Mouse (Mus musculus): ENCODE data around the gene Ctnna2.

Gene Ctnna2

DNA sequence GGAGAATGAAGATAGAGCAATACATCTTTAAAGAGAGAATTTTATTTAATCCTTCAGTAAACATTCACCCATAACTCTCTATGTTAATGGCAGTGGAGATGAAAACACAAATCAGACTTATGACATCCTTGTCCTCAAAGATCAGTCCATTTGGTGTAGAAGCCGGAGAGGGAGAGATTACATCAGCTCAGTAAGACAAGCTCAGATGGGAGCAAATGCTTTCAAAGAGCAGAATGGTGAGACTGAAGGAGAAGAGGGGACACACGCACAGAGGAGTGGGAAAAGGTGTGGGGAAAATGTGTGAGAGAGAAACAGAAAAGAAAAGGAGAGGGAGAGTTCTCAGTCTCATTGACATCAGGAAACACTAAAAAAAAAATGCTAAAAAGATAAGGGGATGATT lies 144.8 kb downstream of the Ctnna2 start:
- ATAC-seq (ENCODE audit: insufficient number of reproducible peaks, low FRiP score, low TSS enrichment): no peak

DNA sequence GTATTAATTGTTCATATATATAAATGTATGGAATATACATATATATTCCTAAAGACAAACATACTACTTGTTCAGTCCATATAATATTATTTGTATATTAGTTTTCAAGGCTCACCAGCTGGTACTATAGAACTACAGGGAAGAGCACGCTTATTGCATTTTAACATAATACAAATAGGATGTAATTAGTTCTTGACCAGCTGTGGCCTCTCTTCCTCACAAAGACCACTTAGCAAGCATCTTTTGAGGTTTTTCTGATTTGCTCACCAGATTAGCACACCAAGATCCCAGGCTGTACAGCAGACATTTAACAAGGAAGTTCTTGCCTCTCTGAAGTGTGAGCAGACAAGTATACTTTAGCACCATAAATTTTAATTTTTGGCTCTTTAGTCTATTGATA lies 152.0 kb downstream of the Ctnna2 start:
- ATAC-seq (ENCODE audit: insufficient number of reproducible peaks, low FRiP score, low TSS enrichment): no peak

DNA sequence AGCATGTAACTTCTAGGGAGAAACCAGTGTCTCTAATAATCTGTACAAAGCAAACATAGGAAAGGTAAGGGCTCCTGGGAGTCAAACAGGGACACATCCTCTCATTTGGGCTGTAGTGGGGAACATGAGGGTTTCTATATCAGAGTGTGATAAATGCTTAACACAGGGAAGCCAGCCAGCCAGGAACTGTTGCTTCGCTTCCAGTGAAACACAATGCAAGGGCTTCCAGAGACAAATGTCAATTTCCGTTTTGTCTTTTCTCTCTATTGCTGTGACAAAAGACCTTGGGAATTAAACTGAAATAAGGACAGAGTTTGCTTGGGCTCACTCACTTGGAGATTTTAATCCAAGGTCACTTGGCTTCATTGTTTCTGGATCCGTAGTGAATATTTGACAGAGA lies 162.4 kb downstream of the Ctnna2 start:
- ATAC-seq (ENCODE audit: insufficient number of reproducible peaks, low FRiP score, low TSS enrichment): no peak

GRCm38 (mm10) chr6:77811041-77811440 lies 168.5 kb downstream of the Ctnna2 start:
- ATAC-seq (ENCODE audit: insufficient number of reproducible peaks, low FRiP score, low TSS enrichment): no peak

DNA sequence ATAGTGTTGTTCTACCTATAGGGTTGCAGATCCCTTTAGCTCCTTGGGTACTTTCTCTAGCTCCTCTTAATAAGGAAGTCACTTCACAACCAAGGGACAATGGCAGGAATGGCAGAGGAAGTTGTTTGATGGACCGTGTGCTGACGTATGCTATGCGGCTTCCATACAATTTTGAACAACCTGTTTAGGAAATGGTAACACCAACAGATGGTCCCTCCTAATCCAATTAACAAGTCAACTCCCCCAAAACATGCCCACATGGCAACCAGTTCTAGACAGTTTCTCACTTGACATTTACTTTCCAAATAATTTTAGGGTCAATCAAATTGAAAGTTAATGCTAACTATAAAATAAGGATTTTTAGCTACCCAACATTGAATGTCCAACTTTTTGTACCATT lies 176.9 kb downstream of the Ctnna2 start:
- ATAC-seq (ENCODE audit: insufficient number of reproducible peaks, low FRiP score, low TSS enrichment): no peak

DNA sequence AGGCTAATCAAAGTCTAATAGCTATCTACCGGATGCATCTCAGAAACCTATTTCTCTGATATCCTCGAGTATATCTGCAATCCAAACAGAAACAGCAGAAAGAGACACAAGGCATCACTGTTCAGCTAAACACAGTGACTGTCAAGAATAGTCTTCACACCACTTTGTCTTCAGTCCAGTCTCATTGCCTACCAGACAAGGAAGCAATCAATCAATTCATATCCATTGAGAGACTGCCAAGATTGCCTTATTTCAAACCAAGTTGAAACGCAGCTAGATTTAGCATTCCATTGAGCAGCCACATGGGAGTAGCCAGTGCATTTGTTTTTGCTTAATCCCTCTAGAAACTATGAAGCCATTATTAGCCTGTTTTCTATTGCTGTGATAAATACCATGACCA lies 196.2 kb downstream of the Ctnna2 start:
- no peak for ATAC-seq (ENCODE audit: insufficient number of reproducible peaks, low FRiP score, low TSS enrichment)

DNA sequence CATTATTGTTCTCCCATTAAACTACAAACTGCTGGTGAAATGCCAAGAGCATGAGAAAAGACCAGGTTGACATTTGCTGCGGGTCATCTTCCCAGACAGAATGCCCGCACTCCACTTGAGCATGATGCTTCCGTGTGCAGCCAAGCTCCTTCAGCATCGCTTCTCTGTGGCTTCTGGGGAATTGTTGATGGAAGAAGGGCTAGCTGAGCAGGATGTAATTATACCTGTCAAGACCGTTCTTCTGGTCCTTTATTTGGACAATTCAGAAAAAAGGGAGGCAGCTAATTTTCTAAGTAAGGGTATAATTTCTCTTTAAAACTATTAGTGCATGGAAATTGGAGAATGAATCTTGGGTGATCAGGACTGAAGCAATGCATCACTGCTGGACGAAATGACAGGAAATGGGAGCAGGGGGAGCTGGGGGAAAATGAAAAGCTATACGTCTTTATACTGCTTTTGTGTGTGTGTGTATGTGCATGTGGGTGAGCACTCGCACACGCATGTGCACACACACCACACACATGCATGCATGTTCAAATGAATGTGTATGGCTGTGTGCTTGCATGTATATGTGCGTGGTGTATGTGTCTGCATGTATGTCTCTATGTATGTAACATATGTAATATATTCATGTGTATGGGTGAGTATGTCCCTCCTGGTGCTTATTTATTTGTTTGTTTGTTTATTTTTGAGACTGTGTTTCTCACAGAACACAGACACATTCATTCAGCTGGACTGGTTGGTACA lies 211.0 kb downstream of the Ctnna2 start:
- no peak for ATAC-seq (ENCODE audit: insufficient number of reproducible peaks, low FRiP score, low TSS enrichment)

DNA sequence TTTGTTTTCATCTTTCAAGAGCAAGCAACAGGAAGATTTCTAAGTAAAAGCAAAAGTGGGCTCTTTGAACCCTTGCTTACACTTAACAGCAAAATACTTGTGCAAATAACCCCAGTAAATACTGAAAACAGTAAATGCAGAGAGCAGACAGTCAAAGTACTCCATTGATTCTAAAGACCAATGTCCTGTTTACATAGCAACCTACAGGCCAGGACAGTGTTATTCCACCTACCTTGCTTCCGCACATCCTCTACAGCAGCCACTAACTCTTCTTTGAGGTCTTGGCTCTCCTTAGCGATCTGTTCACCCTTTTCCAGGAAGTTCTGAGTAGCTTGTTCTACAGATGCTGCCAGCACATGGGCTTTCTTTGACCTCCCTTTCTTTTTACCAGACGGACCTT lies 221.3 kb downstream of the Ctnna2 start:
- no peak for ATAC-seq (ENCODE audit: insufficient number of reproducible peaks, low FRiP score, low TSS enrichment)

DNA sequence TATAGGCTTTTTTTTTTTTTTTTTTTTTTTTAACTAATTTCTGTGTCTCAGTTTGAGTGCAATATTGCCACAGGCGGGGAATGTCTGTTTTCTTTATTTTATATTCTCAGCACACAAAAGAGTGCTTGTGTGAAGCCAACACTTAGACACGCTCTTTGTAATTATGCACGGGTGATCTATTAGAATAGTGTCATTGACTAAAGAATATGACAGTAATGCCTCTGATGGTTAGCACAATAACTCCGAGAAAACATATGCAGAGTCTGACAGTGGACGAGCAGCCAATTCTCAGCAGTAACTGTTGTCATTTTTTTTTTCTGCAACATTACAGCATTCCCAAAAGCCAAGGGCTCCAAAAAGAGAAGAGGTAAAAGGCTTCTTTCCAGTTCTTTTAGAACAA lies 234.1 kb downstream of the Ctnna2 start:
- no peak for ATAC-seq (ENCODE audit: insufficient number of reproducible peaks, low FRiP score, low TSS enrichment)

GRCm38 (mm10) chr6:77743651-77744050 lies 235.8 kb downstream of the Ctnna2 start:
- ATAC-seq (ENCODE audit: insufficient number of reproducible peaks, low FRiP score, low TSS enrichment): no peak

GRCm38 (mm10) chr6:77742988-77743387 lies 236.5 kb downstream of the Ctnna2 start:
- ATAC-seq (ENCODE audit: insufficient number of reproducible peaks, low FRiP score, low TSS enrichment): no peak

GRCm38 (mm10) chr6:77738640-77739039 lies 240.9 kb downstream of the Ctnna2 start:
- 0 out of 2 replicates have a peak, but pooled peaks have one; percentile 58 for ATAC-seq (ENCODE audit: insufficient number of reproducible peaks, low FRiP score, low TSS enrichment)

DNA sequence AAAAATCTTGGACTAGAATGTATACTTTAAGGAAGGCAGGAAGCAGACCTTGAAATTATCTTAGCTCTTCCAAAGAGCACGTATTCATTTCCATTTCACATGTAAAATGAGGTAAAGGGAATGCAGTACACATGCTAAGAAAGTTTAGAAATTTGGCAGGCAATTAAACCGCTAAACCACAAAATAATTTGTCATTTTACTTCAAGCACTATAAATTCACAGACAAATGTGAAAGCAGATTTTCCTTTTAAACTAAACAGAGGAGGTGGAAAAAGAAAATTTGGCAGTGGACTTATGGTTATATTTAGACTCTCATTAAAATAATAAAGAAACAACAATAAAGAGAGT lies 254.6 kb downstream of the Ctnna2 start:
- ATAC-seq (ENCODE audit: insufficient number of reproducible peaks, low FRiP score, low TSS enrichment): no peak

DNA sequence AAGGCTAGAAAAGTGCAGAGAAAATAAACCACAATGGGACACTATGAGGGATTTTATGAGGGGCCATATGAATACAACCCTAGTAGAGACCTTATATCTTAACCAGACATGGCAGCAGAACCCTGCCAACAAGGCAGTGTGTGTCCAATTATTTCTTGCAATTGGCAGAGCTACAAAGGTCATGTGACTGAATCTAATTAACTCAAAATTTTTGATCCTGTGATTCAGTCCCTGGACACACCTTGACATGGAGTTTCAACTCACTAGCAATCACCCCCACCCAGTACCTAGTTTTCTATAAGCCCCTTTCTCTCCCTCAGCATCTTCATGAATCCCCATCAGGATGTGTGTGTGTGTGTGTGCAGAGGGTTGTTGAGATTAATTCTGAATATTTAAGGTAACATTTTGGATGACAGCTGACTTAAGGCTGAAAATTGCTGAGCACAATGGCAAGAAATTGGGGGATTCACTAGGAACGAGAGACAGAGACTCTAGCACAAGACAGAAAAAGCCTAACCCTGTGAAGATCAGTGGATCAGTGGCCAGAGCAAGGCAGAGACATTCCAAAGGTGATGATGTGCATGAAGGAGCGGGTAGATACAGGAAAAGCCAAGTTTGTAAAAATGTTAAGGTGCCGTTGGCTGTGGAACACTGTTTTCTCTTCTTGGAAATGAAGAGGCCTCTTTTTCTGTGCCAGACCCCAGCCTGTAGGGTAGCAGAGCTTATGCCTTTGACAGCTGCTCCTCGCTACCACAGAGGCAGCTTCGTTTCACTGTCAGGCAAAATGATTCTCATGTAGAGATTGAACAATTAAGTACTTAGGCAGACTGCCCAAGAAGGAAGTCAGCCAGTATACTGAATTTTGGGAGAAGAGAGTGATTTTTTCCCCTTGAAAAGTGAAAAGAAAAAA lies 255.2 kb downstream of the Ctnna2 start:
- ATAC-seq (ENCODE audit: insufficient number of reproducible peaks, low FRiP score, low TSS enrichment): peak; percentile 46; the same call in 1 of the 2 replicates

GRCm38 (mm10) chr6:77694093-77694492 lies 285.4 kb downstream of the Ctnna2 start:
- ATAC-seq (ENCODE audit: insufficient number of reproducible peaks, low FRiP score, low TSS enrichment): no peak

DNA sequence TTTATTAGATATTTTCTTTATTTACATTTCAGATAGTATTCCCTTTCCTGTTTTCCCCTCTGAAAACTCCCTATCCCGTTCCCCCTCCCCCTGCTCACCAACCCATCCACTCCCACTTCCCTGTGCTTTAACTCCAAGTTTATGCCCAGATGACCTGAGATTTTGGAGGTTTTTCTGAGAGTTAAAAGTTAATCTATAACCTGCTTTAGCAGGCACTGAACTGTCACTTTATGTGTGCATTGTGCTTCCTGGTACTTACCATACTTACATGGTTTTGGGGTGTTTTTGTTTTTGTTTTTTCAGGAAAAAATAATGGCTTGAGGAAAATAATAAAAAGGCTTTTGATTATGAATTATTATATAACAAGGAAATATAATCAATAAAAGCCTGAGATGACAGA lies 292.3 kb downstream of the Ctnna2 start:
- ATAC-seq (ENCODE audit: insufficient number of reproducible peaks, low FRiP score, low TSS enrichment): no peak

- ATAC-seq (ENCODE audit: insufficient number of reproducible peaks, low FRiP score, low TSS enrichment): peak; percentile 41; the same call in 1 of the 2 replicates
Observed at GRCm38 (mm10) chr6:77650127-77650526, 329.4 kb downstream of the Ctnna2 start.

- ATAC-seq (ENCODE audit: insufficient number of reproducible peaks, low FRiP score, low TSS enrichment): no peak
Observed at GRCm38 (mm10) chr6:77644591-77644990, 334.9 kb downstream of the Ctnna2 start.

DNA sequence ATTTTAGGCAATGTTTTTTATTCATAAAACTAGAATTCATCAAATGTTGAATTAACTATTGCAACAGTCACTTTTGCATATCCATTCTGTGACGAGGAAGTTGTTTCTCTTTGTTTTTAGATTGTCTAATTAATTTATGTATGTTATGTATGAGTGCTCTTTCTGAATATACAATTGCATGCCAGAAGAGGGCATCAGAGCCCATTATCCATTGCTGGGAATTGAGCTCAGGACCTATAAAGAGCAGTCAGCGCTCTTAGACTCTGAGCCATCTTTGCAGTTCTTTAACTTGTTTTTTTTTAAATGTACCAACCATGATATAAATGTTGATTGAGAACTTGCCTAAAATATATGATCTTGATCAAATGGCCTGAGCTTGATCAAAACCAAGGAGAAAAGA lies 340.7 kb downstream of the Ctnna2 start:
- no peak for ATAC-seq (ENCODE audit: insufficient number of reproducible peaks, low FRiP score, low TSS enrichment)

- peak; percentile 80 for ATAC-seq (ENCODE audit: insufficient number of reproducible peaks, low FRiP score, low TSS enrichment)
Observed at GRCm38 (mm10) chr6:77633997-77634396, 345.5 kb downstream of the Ctnna2 start.

DNA sequence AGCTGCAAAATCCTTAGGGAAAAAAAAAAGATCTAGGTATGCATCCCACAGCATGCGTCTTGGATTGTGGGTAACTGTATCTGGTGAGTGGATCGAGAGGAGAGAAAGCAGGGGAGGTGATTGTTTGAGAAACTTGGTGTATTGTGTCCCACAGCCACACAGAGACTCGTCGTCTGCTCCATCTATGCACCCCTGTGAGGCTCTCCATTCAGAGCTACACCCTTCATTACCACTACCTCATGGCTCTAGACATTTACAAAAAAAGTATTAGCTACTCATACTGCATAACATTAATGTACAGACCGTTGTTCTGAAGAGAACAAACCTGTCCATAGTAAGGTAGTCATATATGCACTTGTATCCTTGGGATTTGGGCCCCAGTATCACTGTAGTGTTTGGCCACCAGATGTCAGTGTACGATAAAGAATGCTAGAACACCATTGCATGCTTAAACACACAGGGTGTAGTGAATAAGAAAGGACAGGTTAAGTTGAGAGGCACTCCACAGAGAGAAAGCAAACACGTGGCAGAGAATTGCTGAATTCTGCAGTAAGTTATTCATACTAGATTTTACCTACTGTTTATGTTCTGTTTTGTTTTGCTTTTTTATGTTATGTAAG lies 350.8 kb downstream of the Ctnna2 start:
- peak; percentile 81 for ATAC-seq (ENCODE audit: insufficient number of reproducible peaks, low FRiP score, low TSS enrichment)

All from cerebellum, adult (tissue).